Mouse (Mus musculus) forelimb bud, embryonic 11.5 days (tissue): ENCODE data around the gene Entpd7.

Experiments
- DNase-seq: peaks from one replicate; pipeline ENCODE4 v3.0.0-alpha.2; 2012; ENCODE audit warnings: low read depth, low spot score

Gene Entpd7

DNA sequence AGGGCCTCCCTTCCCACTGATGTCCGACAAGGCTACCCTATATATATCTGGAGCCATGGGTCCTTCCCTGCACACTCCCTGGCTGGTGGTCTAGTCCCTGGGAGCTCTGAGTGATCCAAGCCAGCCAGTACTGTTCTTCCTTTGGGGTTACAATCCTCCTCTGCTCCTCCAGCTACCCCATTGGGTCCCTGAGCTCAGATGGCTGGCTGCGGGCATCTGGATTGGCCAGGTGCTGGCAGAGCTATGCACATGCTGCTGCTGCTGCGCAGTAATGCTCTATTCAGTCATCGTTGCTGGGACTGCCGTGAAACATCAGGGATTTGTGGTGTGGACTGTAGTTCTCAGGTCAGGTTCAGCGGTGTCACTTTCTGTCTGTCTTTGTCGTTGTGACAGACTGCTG is 35.3 kb downstream of the Entpd7 start:
- no peak for DNase-seq

DNA sequence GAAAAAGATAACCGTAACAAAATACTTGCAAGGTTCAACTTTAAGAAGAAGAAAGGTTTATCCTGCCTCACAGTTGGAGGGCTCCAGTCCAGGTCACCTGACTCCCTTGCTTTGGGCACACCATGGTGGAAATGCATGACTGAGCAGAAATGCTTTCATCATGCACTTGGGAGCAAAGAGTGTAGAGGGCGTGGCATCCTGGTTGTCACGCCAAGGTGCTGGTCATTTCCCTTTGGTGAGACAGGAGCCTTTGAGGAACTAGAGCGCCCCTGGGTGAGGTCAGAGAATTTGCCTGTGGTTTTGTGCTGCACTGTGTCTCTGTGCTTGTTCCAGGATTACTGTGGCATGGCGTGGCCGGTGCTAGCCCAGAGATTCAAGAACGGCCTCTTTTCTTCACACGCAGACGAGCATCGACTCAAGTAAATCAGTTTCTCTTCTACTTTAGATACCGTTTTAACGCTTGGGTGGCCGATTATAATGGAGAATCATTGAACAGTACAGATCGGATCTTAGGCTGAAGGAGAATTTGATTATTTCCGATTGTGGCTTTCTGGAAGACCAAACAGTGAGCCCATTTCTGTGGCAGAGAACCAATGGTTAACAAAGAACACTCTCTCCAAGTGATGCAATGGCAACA is 37.2 kb downstream of the Entpd7 start:
- no peak for DNase-seq

DNA sequence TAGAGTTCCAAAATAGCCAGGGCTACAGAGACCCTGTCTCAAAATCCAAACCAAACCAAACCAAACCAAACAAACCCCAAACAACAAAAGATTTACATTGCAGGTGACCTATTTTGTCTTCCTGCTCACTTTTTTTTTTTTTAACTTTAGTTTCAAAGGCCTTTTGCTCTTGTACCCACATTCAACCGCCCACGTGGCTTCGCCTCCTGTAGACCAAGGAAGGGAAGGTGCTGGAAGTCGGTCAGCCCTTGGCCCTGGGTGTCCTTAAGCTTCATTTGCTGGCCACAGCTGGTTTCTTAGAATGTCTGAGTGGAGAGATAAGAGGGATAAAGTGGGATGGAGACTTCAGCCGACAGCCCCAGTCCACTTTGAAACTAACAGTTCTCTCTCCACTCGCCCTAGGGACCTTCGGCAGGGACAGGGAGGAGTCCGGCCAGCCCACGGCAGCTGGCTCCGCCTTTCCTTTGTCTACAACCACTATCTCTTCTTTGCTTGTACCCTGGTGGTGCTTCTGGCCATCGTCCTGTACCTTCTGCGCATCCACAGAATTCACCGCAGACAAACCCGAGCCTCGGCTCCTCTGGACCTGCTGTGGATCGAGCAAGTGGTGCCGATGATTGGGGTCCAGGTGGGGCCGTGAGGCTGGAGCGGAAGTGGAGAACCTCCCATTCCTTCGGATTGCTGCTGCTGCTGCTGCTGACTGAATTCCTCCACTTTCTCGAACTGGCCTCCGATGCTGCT is 40.0 kb downstream of the Entpd7 start:
- peak; percentile 11 for DNase-seq

DNA sequence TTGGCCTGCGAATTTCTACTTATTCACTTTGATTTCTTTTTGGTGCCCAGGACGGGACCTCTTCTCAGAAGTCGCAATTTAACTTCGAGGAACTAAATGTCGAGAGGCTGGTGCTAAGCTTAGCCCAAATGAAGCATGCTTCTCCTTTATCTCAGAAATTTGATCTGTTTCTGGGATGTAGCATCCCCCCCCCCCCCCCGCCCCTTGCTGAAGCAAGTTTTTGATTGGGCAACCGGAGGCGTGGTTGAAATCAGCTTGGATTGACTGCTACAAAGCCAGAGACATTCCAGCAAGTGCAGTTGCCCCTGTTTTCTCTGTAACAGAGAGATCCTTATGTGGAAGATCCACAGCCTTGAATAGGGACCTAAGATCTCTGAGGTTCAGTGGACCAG is 40.6 kb downstream of the Entpd7 start:
- DNase-seq, result peak; percentile 13

DNA sequence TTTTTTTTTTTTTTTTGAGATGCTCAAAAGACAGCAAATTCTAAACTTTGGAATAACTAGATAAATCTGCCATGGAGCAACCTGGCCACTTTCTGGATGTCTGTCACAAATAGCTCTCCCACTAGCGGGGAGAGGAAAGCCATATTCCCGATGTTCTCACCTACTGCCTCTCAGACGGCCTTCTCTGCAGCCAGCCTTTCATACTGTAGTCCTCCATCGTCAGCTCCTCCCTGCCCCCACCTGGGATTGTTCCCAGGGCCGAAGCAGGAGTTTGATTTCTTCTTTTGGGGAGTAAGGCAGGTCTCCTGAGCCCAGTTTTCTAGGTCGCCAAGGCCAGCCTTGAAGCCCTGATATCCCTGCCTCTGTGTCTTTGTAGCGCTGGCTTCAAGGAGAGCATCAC is 41.7 kb downstream of the Entpd7 start:
- DNase-seq, result no peak

DNA sequence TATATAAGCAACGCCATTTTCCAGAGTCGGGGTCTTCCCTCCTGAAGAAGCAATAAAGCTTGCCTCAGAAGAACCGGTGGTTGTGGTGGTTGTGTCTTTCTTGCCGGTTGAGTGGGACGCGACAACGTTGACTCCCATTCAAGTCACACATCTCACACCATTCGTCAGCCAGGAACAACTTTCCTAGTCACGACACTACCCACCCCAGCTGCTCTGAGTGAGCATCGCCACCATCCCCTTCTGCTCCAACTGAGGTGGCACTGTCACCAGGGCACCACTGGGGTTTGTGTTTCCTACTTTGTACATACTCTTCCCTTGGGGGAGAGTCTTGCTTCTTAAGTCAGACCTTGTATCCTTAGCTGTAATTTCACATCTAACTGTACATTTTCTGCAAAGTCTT is 48.9 kb downstream of the Entpd7 start:
- no peak for DNase-seq

DNA sequence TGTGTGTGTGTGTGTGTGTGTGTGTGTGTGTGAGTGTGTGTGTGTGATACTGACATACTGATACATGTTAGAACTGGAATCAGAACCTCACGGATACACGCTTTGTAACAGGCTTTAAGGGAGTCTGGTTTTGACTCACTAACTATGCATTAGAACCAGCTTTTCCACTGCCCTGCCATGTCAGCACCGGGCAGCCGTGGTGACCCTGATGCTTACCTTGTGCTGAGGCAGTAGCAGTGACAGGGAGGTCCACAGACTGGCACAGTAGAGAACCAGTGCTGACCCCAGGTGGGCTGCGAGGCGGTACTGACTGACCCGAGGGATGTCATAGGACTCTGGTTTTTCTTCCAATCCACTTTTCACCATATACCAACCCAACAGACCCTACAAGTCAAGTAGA is 53.9 kb downstream of the Entpd7 start:
- DNase-seq, result no peak

DNA sequence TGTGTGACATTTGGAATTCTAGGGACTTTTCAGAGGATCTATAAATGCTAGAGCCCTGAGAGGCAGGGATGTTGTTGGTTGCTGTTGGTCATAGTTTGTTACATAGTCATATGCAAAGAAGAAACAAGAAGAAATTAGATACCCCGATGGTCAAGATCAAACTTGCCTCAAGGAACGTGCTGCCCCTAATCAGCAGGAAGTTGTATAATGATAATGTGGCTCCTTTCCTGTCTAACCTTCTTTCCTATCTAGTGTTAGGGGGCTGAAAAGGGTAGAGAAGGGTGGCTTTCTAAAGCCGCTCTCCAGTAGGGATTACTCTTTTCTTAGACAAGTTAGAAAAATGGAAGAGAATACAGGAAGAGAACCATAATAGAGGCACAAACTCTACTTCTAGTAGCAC is 56.3 kb downstream of the Entpd7 start:
- no peak for DNase-seq

DNA sequence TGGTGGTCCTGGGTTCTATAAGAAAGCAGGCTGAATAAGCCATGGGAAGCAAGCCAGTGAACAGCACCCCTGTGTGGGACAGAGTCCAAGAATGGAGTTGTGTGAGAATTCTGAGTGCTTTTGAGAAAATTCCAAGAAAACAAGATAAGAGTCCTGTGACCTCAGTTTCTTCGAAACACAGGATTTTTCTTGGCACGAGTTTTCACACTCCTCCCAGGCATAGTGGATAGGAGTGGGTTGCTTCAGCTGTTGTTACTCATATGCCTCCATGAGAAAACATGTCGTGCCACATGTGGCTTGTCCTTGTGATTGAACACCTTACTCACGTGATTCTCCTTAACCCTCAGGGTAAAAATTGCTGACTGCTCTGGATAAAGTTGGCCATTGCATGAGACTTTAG is 58.4 kb downstream of the Entpd7 start:
- no peak for DNase-seq

DNA sequence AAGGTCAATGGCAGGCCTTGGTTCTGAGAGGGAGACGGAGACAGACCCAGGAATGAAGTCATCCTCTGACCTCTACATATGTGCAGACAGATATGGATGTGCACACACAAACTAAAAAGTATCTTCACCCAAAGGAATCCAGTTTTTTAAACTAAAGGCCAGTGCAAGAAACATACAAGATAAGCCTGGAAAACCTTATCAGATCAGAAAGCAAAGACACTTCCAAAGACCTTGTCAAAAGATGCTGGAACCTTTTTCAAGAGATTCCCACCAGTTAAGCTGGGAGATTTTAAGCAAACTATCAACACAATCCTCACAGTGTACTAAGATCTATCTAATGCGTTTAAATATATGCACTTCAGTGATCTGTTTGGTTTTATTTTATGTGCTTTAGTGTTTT is 60.5 kb downstream of the Entpd7 start:
- DNase-seq, result no peak

DNA sequence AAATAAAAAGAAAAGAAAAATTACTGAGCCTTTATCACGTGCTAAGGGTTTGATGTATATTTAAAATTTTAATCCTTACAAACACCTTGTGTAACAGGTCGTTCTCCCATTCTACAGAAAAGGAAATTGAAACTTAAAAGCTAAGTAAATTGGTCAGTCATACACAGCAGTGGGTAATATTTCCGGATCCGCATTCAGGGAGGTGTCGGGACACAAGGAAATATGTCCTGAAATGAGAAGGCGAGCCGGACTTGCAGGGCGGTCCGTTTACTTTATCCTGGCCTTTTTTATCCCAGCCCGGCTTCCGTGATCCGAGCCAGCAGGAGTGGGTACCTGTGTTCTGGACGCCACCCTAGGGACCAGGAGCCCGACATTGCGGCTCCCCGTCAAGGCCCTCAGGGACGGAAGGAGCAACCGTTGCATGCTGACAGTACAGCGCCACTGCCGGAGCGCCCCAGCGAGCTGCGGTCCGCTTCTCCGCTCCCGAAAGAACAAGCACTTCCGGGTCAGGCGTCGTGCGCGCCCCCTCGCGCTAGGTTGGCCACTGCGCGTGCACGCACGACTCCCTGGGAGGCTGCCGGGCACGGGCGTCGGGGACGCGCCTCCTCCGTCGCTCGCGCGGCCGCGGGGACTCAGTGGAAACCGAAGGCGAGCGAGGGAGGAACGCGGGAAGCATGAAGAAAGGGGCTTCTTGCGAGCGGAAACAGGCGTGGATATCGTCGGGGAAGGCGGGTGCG is 63.2 kb downstream of the Entpd7 start, which contains the start of the genes Cutc and Cox15:
Gene Cutc (plus strand): TSS at position 508 of the 737 bp plus-strand sequence.
Gene Cox15 (minus strand): TSS at position 512 of the 737 bp plus-strand sequence.
- DNase-seq, result peak; percentile 96

DNA sequence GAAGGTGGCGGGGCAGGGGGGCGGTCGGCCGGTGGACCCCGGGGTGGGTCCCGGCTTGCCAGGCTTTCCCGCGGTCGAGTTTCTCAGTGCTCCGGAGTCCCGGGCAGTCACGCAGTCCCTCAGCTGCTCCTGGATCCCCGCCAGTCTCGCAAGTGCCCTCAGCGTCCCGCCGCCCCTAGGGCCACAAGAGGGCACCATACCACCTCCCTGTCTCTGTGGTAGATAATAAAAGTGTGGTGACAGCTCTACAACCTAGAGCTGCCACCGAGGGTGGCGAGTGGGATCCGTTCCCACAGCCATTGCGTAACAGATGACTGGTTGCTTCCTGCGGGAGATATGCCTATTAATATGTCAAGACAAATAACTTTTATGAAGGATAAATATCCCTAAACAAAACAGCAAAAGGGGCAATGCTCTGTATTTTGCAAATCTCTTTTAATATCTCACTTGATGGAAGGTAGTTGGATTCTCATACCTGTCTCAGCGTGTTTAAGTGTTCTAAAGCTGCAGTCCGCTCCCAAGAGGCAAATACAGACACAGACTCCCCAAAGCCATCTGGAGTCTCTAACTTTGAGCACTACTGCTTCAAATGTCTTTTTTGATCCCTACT is 63.9 kb downstream of the Entpd7 start:
- DNase-seq, result peak; percentile 72

DNA sequence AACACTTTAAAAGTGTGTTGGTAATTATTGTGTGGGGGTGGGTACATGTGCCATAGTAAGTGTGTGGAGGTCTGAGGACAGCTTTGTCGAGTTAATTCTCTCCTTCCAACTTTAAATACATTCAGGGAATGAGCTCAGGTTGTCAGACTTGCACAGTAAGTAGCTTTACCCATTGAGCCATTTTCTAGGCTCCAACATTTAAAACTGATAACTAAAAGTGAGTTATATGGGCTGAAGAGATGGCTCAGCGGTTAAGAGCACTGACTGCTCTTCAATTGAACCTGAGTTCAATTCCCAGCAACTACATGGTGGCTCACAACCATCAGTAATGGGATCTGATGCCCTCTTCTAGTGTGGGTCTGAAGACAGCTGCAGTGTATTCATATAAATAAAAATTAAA is 64.8 kb downstream of the Entpd7 start:
- no peak for DNase-seq

DNA sequence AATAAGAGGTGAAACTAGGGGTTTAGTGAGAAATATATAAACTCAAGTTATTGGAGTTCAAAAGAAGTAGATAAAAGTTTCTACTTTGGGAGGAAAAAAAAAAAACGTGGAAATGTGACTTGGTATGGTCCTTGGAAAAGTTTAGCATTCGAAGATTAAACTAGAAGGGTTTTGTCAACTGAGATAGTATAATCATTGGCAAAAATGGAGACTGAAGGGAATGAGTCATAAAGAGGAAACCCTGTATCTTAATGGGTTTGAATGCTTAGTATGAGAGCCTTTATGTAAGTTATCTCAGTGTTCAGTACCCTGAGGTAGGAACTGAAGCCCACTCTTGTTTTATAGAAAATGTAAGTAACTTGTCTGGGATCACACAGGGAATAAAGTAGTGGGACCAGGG is 65.4 kb downstream of the Entpd7 start:
- no peak for DNase-seq

DNA sequence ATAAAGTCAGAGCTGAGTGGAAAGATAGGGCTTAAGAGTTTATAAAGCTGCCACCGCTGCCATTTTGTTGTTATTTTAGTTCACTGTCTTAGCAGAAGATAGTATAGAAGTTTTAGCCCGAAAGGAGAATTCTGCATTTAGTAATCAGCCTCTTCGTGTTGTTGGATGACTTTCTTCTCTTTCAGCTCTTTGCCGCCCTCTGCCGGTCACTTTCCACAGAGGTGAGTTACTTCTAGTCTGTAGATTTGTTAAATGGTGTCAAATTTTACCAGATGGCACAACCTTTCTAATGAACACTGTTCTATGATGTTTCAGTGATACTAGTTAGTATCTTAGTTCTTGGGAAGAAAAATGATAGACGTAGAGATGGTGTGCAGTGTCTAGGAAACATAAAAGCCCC is 71.0 kb downstream of the Entpd7 start:
- DNase-seq, result peak; percentile 72

DNA sequence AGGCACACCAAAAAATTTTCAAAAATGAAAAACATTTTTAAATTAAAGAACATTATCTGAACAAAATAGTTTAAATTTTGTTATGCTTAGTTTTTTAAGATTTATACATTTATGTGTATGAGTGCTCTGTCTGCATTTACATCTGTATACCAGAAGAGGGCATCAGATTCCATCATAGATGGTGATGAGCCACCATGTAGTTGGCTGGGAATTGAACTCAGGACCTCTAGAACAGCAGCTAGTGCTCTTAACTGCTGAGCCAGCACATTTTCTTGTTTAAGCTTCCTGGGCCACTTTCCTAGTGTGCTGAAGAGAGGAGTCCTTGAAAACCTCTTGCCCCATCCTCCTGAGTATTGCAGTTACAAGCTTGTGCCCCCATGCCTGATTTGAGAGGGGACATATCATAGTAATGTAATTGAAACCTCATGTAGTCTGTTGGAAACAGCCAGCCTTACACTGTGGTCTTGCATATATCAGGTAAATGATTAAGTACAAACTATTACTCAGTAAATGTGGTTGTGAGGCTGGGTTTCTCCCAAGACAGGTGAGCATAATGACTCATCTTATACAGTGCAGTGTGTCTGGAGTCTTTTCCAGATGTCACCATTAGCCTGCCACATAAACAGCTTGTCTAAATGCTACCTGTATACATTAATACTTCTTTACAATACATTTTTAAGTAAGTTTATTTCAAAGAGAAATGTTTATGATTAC is 72.2 kb downstream of the Entpd7 start:
- no peak for DNase-seq

DNA sequence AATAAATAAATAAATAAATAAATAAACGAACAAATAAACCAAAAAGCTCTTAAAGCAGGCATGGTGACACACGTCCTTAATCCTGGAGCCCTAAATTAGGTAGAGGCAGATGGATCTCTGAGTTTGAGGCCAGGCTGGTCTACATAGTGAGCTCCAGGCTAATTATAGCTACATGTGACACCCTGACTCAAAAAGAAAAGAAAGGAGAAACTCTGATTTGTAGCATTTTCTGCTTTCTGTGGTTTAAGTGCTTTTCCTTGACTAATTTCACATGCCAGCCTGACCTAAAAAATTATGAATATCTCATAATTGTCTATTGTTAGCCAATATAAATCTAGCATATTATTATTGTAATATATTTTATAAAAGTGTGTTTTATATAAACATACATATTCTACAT is 72.9 kb downstream of the Entpd7 start:
- no peak for DNase-seq

DNA sequence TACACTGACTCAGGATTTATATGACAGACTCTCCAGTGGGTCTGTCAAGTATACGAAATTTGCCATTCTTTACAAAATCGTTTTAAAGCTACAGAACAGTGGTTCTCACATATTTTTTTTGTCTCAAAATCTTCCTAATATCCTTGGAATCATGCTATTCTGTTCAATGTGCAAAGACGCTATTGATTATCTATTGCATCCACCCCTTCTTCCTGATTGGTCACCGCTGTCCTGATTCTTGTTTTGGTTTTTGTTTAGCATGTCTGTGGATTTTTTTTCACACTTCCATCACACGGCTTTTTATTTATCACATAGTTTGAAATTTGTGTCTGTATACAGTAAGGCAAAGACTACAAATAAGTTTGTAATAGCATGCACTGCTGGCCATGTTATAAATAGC is 77.0 kb downstream of the Entpd7 start:
- no peak for DNase-seq

DNA sequence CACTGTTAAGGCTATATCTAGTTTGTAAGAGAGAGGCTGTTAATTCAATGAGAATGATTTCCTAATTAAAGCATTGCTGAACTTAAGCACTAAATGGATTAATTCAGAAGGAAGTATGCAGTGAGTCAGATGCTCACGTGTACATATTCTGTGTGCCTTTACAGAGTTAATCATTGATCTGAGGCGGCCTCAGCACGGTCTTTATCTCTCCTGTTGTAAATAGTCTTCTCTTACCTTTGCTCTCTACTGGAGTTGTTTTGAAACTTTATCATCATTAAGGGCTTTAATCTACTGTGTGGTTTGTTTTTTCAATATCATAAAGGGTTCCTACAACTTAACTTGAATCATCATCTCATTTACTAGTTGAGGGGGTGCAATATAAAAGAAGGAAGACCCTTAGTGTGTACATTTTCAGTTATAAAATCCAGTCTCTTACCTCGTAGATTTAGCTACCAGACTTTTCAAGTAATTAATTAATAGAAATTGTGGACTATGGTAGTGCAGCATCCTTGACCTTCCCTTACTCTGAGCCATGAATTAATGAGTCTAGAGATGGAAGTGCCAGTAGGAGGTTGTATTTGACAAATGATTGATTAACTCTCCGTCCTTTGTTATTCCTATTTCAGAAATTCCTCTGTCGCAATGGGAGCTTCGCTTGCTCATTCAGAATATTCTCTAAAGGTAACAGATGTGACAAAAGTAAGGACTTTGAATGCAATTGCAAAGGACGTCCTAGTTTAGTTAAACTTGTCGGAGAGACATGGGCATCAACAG is 78.3 kb downstream of the Entpd7 start:
- no peak for DNase-seq

DNA sequence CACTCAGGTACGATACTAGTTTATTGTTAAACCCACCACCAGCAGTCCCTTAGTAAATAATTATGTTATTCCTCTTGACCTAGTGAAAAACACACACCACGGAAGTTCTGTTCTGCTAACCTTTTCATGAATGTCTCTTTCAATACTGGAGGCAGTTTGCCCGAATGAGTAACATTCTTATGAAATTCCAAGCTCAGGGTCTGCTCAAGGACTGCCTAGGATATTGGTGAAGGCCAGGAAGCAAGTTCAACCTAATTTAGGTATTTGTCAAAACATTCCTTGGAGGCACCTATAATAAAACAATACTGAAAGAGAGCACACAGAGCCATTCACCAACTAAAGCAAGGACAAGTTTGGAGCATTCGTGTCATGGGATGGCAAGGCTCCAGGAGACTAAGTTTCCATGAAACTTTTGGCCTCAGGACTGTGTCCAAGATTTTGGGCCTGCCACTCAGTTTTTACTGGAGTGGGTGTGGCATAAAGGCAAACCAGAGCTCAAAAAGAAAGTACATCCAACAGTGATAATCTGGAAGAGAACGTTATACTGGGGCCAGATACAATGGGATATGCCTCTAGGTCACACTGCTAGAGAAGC is 80.0 kb downstream of the Entpd7 start:
- no peak for DNase-seq
